Mouse (Mus musculus) adrenal gland, postnatal 4 days (tissue): ENCODE data around the gene Wnt6. TPM values are rescaled to one million over a fixed set of nuclear protein-coding genes. Genes with fewer than 3 reads are reported as not detected.
A peak's percentile ranks its signal among the peaks of the same experiment; 100 is the strongest.
"Not testable (repeated sequence)": the region's sequence is repeated elsewhere in the genome, so short reads cannot be mapped to it uniquely, and the experiment has no call there.

Experiments
- DNase-seq, 2 experiments: peaks; one replicate each; pipeline ENCODE4 v3.0.0; 2021 to 2022; ENCODE audit warnings: low spot score in 2 of 2, mixed read lengths in 2 of 2
- total RNA-seq, 2 experiments: library from RNA; stranded (reverse); gene quantifications; 2 replicates each; pipeline ENCODE4 v1.2.3; 2021

Wnt6 gene
- total RNA-seq, 2 experiments from 2014 or later, result 3.1 to 3.5 TPM

DNA sequence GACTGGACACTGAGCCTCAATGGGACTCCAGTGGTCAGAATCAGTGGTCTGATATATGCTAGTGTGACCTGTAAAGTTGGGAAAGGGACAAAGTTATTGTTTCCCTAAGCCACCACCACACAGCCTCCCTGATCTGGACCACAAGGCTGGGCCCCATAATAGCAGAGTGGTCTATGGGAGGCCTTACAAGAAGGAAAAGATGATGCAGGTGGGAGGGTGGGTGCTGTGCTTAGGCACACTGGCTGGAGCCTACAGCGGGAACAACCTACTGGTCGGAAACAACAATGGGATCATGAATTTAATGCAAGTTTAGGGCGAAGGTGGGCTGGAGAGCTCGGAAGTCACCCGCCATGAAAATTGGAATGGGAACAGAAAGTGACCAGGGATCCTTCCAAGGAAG, 34.2 kb downstream of the Wnt6 start:
- DNase-seq, result no peak

DNA sequence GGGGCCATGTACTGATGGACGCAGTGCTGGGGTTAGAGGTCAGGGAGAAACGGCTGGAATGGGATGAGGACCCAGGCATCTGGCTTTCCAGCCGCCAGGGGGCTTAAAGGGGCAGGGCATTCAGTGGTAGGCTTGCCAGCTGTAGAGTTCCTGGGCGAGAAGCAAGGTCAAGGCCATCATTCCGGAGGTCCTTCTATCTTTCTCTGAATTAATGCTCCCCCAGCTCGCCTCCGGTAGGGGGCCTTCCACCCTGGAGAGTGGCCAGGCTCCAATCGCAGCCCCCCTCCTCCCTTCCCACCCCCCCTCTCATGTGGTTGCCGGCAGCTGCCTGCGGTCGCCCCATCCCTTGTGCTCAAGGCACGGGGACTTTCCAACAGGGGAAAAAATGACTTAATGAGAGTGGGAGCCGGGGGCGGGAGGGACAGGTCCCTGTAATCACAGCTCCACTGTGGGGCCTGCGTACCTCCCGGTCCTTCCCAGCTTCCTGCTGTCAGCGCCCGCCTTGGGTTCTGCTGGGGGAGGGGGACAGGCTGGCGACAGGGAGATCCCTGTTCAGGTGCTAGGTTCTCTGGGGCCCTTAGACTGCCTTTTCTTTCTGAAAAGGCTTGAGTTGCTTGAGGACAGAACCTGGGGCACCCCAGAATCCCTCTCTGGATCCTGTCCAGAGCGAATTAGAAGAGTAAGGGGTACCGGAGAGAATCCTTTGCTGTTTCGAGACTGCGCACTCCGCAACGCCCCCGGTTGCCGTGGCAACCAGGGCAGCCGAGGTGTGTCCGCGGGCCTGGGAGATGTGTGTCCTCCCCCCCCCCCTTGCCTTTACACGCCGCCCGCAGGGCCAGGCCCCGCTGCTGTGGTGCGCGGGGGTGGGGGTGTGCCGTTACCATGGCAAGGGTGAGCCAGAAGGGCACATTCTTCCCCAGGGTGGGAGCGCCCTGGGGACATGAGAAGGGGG, 34.9 kb downstream of the Wnt6 start:
- DNase-seq, result no peak

GRCm38 (mm10) chr1:74807551-74808071, 35.9 kb downstream of the Wnt6 start:
- DNase-seq, result no peak

DNA sequence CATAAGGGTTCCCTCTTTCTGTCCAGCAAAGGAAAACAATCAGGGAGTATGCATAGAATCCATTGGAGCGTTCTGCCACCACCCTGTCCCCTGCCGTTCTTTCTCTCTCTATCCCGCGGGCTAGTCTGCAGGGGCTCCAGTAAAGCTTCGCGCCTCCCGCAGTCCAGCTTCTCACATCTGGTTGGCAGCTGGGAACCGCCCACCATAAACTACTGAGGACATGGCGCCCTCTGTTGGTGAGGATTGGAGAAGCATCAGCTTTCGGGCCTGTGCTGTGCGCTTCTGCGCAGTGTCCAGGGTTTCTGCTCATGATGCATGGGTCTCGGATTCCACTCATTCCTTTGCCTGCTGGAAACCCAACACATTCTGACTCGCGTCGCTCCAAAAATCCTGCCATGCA, 36.4 kb downstream of the Wnt6 start:
- DNase-seq, result peak; percentile 79 to 82

DNA sequence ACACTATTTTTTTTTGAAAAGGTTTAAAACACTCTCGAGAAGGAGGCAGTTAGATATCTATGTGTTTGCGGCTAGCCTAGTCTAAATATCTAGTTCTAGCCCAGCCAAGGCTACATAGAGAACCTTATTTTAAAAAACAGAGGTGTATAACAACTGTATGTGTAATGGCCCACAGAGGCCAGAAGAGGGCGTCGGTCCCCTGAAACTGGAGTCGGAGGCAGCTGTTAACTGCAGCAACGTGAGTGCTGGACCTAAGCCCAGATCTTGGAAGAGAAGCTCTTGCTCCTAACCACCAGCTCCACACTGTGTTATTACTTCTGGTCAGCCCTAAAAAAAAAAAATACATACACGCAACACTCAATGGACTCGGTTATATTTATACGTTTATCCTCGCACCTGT, 37.3 kb downstream of the Wnt6 start:
- DNase-seq, result no peak

DNA sequence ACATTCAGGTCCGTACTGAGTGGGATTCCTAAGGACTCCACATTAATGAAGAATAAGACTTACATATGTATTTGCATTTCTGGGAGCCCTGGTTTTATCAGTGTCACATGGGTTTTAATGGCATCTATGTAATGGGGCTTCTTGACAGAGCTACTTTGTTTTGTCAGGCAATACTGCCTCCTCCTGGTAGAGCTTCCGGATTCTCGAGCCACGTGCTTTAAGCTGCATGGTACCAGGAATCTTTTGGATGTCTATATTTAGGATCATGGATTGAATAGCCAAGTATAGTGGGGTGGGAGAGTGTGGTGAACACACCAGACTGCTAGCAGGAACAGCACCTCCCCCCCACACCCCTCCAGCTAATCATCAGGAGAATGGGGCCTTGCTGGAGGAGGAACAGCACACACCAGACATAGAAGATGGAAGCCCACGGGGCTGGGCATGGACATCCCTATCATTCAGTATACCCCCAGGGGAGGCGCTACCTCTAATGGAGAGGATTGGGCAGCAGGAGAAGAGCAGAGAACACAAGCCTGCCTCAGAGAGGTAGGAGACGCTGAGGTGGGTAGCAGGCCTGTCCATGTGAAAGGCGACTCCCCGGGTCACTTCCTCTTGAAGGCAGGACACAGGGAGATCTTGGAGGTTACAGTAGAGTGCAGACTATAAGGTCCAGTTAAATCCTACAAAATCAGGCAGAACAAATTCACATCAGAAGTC, 43.4 kb downstream of the Wnt6 start:
- no peak for DNase-seq

DNA sequence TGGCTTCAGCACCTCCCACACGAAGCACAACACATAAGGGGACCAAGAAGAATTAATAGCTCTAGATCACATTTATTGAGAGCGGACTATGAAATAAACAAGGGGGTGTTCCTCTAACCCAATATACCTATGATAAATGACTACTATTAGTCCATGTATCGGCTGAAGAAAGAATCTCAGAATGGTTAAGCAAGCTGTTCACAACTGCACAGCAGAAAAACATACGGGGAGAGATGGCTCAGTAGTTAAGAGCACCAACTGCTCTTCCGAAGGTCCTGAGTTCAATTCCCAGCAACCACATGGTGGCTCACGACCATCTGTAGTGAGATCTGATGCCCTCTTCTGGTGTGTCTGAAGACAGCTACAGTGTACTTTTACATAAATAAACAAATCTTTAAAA, 44.3 kb downstream of the Wnt6 start:
- not testable (repeated sequence) for DNase-seq

- DNase-seq, result peak; percentile 78 to 83
These were observed 45.0 kb downstream of the Wnt6 start for GRCm38 (mm10) chr1:74816612-74817199.

DNA sequence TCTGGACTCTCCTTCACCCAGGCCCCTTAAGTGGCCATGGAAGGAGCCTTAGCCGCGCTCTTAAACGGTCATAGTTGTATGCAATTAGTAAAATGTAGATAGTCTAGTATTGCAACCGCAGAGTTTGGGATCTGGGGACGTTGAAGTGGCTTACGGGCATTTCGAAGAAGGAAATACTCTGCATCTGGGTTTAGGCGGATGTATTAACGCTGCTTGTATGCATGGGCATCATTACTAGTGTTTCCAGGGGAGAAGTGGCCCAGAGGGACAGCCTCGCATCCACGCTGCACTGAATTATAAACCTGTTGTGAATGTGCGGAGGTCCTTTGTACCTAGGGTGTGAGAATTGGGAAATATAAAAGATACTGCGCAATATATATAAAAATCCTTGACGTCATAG, 45.5 kb downstream of the Wnt6 start:
- no peak for DNase-seq

- no peak for DNase-seq
These were observed 46.8 kb downstream of the Wnt6 start for GRCm38 (mm10) chr1:74818509-74818908.

DNA sequence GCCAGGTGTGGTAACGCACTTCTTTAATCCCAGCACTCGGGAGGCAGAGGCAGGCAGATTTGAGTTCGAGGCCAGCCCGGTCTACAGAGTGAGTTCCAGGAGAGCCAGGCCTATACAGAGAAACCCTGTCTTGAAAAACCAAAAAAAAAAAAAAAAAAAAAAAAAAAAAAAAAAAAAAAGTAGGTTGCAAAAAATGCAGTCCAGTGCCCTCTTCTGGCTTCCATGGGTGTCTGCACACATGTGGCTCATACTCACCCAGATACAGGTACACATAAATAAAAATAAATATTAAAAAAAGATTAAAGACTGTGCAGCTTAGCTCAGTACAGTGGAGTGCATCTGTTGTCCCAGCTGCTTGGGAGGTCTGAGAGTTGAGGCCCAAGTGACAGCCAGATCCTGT, 51.9 kb downstream of the Wnt6 start:
- not testable (repeated sequence) for DNase-seq

DNA sequence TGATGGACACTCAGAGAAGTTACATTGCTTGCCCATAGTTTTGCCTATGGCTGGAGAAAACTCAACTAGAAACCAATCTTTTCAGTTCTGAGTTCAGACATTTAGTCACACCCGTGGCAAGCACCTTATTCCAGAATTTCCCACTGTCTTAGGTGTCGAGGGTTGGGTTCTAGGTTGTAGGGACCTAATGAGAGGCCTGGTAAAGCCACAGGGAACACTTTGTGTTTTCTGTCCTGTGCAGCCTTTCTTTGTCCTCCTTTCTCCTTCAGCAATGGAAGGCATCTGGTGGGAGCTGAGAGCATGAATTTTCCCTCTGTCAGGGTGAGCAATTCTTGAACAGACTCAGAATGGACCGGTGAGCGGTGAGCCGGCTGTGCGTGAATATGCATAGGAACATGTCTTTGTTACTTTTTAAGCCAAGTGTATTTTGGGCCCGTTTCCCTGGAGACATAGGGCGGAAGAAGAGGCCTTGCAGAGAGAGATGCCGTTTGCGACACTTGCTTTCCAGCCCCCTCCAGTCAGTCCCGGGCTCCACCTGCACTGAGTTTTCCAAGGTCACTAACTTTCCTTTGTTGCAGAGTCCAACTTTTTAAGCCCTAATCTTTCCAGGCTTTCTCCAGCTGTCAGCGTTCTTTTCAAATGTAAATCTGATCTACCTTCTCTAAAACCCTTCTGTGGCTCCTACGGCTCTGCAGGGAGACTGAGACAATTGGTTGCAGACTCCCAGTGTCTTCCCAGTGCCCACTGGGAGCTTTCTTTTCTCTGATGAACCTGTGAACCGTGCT, 53.0 kb downstream of the Wnt6 start:
- DNase-seq, result no peak

DNA sequence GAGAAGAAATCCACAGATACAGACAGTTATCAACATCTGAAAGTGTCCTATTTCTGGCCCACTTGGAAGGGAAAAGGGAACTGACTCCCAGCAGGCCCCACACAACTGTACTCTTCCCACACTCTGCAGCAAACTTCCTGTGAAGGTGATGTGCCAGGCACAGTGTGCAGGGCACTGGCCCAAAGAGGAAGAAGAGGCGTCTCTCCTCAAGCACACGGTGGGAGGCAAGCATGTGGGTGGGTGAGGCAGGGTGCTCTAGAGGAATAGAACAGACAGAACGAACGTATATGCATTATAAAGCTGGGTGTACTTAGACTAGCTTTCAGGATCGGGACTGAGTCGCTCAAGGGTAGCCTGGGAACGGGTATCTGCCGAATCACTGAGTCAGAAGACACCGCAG, 58.4 kb downstream of the Wnt6 start:
- DNase-seq, result no peak

DNA sequence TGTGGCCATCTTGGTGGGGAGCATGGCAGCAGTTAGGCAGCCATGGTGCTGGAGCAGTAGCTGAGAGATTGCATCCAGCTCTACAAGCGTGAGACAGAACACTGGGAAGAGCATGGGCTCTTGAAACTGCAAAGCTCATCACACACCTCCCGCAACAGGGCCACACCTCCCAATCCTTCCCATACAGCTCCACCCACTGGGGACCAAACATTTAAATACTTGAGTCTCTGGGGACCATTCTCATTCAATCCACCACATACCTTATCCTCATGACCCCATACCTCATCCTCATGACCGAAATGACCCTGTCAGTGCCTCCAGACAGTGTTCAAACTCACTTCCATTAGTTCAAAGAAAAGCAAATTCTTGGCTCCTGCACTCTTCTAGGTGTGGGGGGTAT, 61.6 kb downstream of the Wnt6 start:
- no peak for DNase-seq

Other genes with a start within 250 kb of the Wnt6 start
- 1 to 10 TPM in 1 of 2 experiments, under 1 TPM in 1; 0.90 to 1.1 TPM for gene Plcd4, start 229.0 kb upstream of the Wnt6 start, total RNA-seq
- gene Usp37, start 227.6 kb upstream of the Wnt6 start, total RNA-seq, result 10 to 100 TPM; 28.4 to 31.1 TPM
- 10 to 100 TPM; 15.7 to 15.8 TPM for gene Zfp142, start 183.6 kb upstream of the Wnt6 start, total RNA-seq
- 10 to 100 TPM; 22.2 to 23.5 TPM for gene Bcs1l, start 183.6 kb upstream of the Wnt6 start, total RNA-seq
- gene Rnf25, start 170.5 kb upstream of the Wnt6 start, total RNA-seq, result 10 to 100 TPM; 51.9 to 58.5 TPM
- gene Stk36, start 170.4 kb upstream of the Wnt6 start, total RNA-seq, result 1 to 10 TPM; 5.1 to 6.0 TPM
- 10 to 100 TPM; 27.8 to 30.2 TPM for gene Ttll4, start 110.1 kb upstream of the Wnt6 start, total RNA-seq
- gene Cyp27a1, start 58.3 kb upstream of the Wnt6 start, total RNA-seq, result 1 to 10 TPM; 6.2 to 8.0 TPM
- gene Prkag3, start 22.7 kb upstream of the Wnt6 start, total RNA-seq, result under 1 TPM; 0.42 to 0.45 TPM
- under 1 TPM; 0.23 to 0.50 TPM for gene Wnt10a, start 19.6 kb downstream of the Wnt6 start, total RNA-seq
- 10 to 100 TPM in 1 of 2 experiments, 1 to 10 TPM in 1; 6.6 to 10.1 TPM for gene Cdk5r2, start 83.0 kb downstream of the Wnt6 start, total RNA-seq
- 1 to 10 TPM; 2.1 to 3.4 TPM for gene Fev, start 113.5 kb downstream of the Wnt6 start, total RNA-seq
- 1 to 10 TPM; 2.0 to 3.3 TPM for gene Cryba2, start 121.3 kb downstream of the Wnt6 start, total RNA-seq
- gene Cfap65, start 163.7 kb downstream of the Wnt6 start, total RNA-seq, result not detected
- gene Ihh, start 179.8 kb downstream of the Wnt6 start, total RNA-seq, result under 1 TPM; 0.45 to 0.70 TPM